Mouse (Mus musculus): ENCODE data around the gene Haao. TPM values are rescaled to one million over a fixed set of nuclear protein-coding genes. Genes with fewer than 3 reads are reported as not detected.

Gene Haao
- polyA plus RNA-seq, 1 experiment = not detected

DNA sequence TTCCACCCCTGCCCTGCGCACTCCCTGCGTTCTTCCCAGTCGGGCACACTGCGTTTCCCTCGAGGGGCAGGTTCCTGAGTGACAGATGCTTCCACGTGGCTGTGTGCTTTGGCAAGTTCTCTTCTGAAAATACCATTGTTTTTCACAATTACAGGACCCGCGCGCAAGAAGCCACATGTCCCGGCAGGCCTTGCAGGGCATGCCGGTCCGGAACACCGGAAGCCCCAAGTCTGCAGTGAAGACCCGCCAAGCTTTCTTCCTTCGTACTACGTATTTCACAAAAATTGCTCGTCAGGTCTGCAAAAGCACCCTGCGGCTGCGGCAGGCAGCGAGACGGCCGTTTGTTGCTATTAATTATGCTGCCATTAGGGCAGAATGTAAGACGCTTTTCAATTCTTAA is 55.4 kb downstream of the Haao start:
- no peak overlapping the region for H3K4me2 ChIP-seq (ENCODE audit: low read depth)
- H3ac ChIP-seq (ENCODE audit: control insufficient read depth, insufficient read length) = no peak overlapping the region
- no peak overlapping the region for H3K4me3 ChIP-seq

DNA sequence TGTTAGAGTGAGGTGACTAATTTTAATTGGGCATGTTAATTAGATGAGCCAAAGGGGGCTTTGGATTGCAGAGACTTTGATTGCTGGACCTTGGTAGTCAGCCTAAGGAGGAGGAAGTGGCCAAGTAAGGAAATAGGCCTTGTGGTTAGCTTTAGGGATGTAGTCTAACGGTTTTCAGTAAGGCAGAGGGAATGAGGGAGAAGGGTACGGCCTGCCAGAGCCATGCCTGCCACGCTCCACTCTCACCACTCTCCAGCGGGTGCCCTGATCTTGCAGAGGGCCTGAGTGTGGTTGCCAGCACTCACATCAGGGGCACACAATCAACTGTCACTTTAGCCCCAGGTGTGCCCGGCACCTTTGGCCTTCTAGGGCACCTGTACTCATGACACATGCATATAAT is 57.6 kb downstream of the Haao start:
- no peak overlapping the region for H3K4me2 ChIP-seq (ENCODE audit: low read depth)
- H3K4me3 ChIP-seq = no peak overlapping the region
- no peaks in the 10 kb centered on the region for H3K79me2 ChIP-seq (ENCODE audit: control insufficient read depth, insufficient read depth)
- TF ChIP-seq TCF12 (IDR thresholded peaks at IDR 0.05; ENCODE audit: insufficient read depth, poor library complexity, severe bottlenecking) (no peak), POLR2A (IDR thresholded peaks at IDR 0.05; ENCODE audit: insufficient read length, low read depth) (no peak), MYOG (IDR thresholded peaks at IDR 0.05; ENCODE audit: control insufficient read depth in 1 of 3, insufficient read depth in 1 of 3, insufficient read length in 2 of 3, low read depth in 2 of 3) (no peak), POLR2AphosphoS2 (IDR thresholded peaks at IDR 0.05; ENCODE audit: insufficient read length, low read depth) (no peak), REST (IDR thresholded peaks at IDR 0.05; ENCODE audit: insufficient read depth, insufficient read length) (no peak), MYOD1 (IDR thresholded peaks at IDR 0.05; ENCODE audit: control insufficient read depth in 1 of 3, insufficient read length in 2 of 3, low read depth in 2 of 3) (no peak), TCF3 (IDR thresholded peaks at IDR 0.05; ENCODE audit: insufficient read length, low read depth) (no peak), USF1 (IDR thresholded peaks at IDR 0.05; ENCODE audit: low read depth) (no peak), E2F4 (IDR thresholded peaks at IDR 0.05; ENCODE audit: insufficient read depth) (no peak), SRF (IDR thresholded peaks at IDR 0.05; ENCODE audit: control insufficient read depth, insufficient read length, low read depth) (no peak), MAX (IDR thresholded peaks at IDR 0.05; ENCODE audit: low read depth) (no peak), CEBPB (IDR thresholded peaks at IDR 0.05; ENCODE audit: insufficient read depth, poor library complexity, severe bottlenecking) (no peak)
- no peaks in the 10 kb centered on the region for H3K27me3 ChIP-seq (ENCODE audit: control insufficient read depth, insufficient read depth, insufficient read length)
- H3K36me3 ChIP-seq (ENCODE audit: control insufficient read depth, insufficient read depth) = no peaks in the 10 kb centered on the region
- H3ac ChIP-seq (ENCODE audit: control insufficient read depth, insufficient read length) = no peak overlapping the region

More for the DNA sequence above, 55.4 kb downstream of the Haao start:
- H3K27me3 ChIP-seq (ENCODE audit: control insufficient read depth, insufficient read depth, insufficient read length) = no peaks in the 10 kb centered on the region
- no peaks in the 10 kb centered on the region for H3K79me2 ChIP-seq (ENCODE audit: control insufficient read depth, insufficient read depth)
- no peaks in the 10 kb centered on the region for H3K36me3 ChIP-seq (ENCODE audit: control insufficient read depth, insufficient read depth)
- TF ChIP-seq POLR2A (IDR thresholded peaks at IDR 0.05; ENCODE audit: insufficient read length, low read depth) (no peak), SRF (IDR thresholded peaks at IDR 0.05; ENCODE audit: control insufficient read depth, insufficient read length, low read depth) (no peak), MYOG (IDR thresholded peaks at IDR 0.05; ENCODE audit: control insufficient read depth in 1 of 3, insufficient read depth in 1 of 3, insufficient read length in 2 of 3, low read depth in 2 of 3) (no peak), TCF12 (IDR thresholded peaks at IDR 0.05; ENCODE audit: insufficient read depth, poor library complexity, severe bottlenecking) (no peak), POLR2AphosphoS2 (IDR thresholded peaks at IDR 0.05; ENCODE audit: insufficient read length, low read depth) (no peak), USF1 (IDR thresholded peaks at IDR 0.05; ENCODE audit: low read depth) (no peak), E2F4 (IDR thresholded peaks at IDR 0.05; ENCODE audit: insufficient read depth) (no peak), MYOD1 (IDR thresholded peaks at IDR 0.05; ENCODE audit: control insufficient read depth in 1 of 3, insufficient read length in 2 of 3, low read depth in 2 of 3) (no peak), MAX (IDR thresholded peaks at IDR 0.05; ENCODE audit: low read depth) (no peak), REST (IDR thresholded peaks at IDR 0.05; ENCODE audit: insufficient read depth, insufficient read length) (no peak), CEBPB (IDR thresholded peaks at IDR 0.05; ENCODE audit: insufficient read depth, poor library complexity, severe bottlenecking) (no peak), TCF3 (IDR thresholded peaks at IDR 0.05; ENCODE audit: insufficient read length, low read depth) (no peak)

DNA sequence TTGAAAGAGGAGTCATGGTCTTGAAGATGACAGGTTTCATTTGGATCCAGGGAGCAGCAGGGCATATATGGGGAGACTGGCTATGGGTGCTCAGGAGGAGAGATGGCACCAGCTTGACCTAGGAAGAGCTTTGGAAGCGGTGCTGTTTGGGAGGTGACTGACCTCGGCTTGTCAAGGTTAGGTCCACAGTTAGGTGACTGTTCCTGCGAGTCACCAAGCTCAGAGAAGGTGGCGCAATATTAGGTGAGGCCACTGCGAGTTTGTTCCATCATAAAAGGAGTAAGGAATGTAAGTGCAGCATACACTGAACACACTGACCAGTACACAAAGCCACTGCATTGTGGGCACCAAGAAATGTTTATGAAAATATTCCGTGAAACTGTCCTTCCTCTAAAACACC is 61.3 kb downstream of the Haao start:
- Histone ChIP-seq H3K27me3 (ENCODE audit: control insufficient read depth, insufficient read depth, insufficient read length) (no peaks in the 10 kb centered on the region), H3K36me3 (ENCODE audit: control insufficient read depth, insufficient read depth) (no peaks in the 10 kb centered on the region), H3K79me2 (ENCODE audit: control insufficient read depth, insufficient read depth) (no peaks in the 10 kb centered on the region), H3K4me2 (ENCODE audit: low read depth) (no peak overlapping the region), H3K4me3 (no peak overlapping the region), H3ac (ENCODE audit: control insufficient read depth, insufficient read length) (no peak overlapping the region)
- TF ChIP-seq MAX (IDR thresholded peaks at IDR 0.05; ENCODE audit: low read depth) (no peak), USF1 (IDR thresholded peaks at IDR 0.05; ENCODE audit: low read depth) (no peak), E2F4 (IDR thresholded peaks at IDR 0.05; ENCODE audit: insufficient read depth) (no peak), MYOG (IDR thresholded peaks at IDR 0.05; ENCODE audit: control insufficient read depth in 1 of 3, insufficient read depth in 1 of 3, insufficient read length in 2 of 3, low read depth in 2 of 3) (no peak), POLR2AphosphoS2 (IDR thresholded peaks at IDR 0.05; ENCODE audit: insufficient read length, low read depth) (no peak), CEBPB (IDR thresholded peaks at IDR 0.05; ENCODE audit: insufficient read depth, poor library complexity, severe bottlenecking) (no peak), SRF (IDR thresholded peaks at IDR 0.05; ENCODE audit: control insufficient read depth, insufficient read length, low read depth) (no peak), POLR2A (IDR thresholded peaks at IDR 0.05; ENCODE audit: insufficient read length, low read depth) (no peak), MYOD1 (IDR thresholded peaks at IDR 0.05; ENCODE audit: control insufficient read depth in 1 of 3, insufficient read length in 2 of 3, low read depth in 2 of 3) (no peak), REST (IDR thresholded peaks at IDR 0.05; ENCODE audit: insufficient read depth, insufficient read length) (no peak), TCF3 (IDR thresholded peaks at IDR 0.05; ENCODE audit: insufficient read length, low read depth) (no peak), TCF12 (IDR thresholded peaks at IDR 0.05; ENCODE audit: insufficient read depth, poor library complexity, severe bottlenecking) (no peak)

DNA sequence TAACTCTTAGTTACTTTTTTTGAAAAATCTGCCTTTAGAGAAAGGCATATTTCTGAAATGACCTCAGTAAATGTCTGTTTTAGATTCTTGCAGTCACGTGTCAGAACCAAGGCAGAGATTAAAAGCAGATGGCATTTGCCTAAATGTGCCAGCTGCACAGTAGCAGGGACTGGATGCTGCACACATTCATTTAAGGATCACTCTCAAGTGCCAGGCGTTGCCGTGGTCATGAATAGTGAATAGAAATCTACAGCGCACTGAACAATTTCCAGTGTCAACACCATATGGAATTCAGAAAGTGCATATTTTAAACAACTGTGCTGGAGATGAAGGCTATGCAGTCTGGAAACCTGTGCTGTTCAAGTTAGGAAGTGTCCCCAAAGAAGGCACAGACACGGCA is 65.0 kb downstream of the Haao start:
- no peak overlapping the region for H3K4me2 ChIP-seq (ENCODE audit: low read depth)
- H3ac ChIP-seq (ENCODE audit: control insufficient read depth, insufficient read length) = no peak overlapping the region
- H3K36me3 ChIP-seq (ENCODE audit: control insufficient read depth, insufficient read depth) = no peaks in the 10 kb centered on the region
- no peaks in the 10 kb centered on the region for H3K79me2 ChIP-seq (ENCODE audit: control insufficient read depth, insufficient read depth)
- no peaks in the 10 kb centered on the region for H3K27me3 ChIP-seq (ENCODE audit: control insufficient read depth, insufficient read depth, insufficient read length)
- no peak for TF ChIP-seq CEBPB (IDR thresholded peaks at IDR 0.05; ENCODE audit: insufficient read depth, poor library complexity, severe bottlenecking)
- TF ChIP-seq POLR2AphosphoS2 (IDR thresholded peaks at IDR 0.05; ENCODE audit: insufficient read length, low read depth) = no peak
- TF ChIP-seq MYOD1 (IDR thresholded peaks at IDR 0.05; ENCODE audit: control insufficient read depth in 1 of 3, insufficient read length in 2 of 3, low read depth in 2 of 3) = no peak
- TF ChIP-seq MYOG (IDR thresholded peaks at IDR 0.05; ENCODE audit: control insufficient read depth in 1 of 3, insufficient read depth in 1 of 3, insufficient read length in 2 of 3, low read depth in 2 of 3) = no peak
- no peak for TF ChIP-seq POLR2A (IDR thresholded peaks at IDR 0.05; ENCODE audit: insufficient read length, low read depth)
- no peak for TF ChIP-seq MAX (IDR thresholded peaks at IDR 0.05; ENCODE audit: low read depth)
- H3K4me3 ChIP-seq = no peak overlapping the region

Other genes with a start within 250 kb of the Haao start
- not detected for gene Kcng3, start 216.1 kb downstream of the Haao start, polyA plus RNA-seq (2012; fragmentation: generic; extraction: Trizol)
- 30.6 TPM for gene Mta3, start 141.8 kb downstream of the Haao start, polyA plus RNA-seq (2012; fragmentation: generic; extraction: Trizol)